Mouse (Mus musculus) layer of hippocampus, postnatal 14 days (tissue): ENCODE results near the gene Mpzl3. TPM values are rescaled to one million over a fixed set of nuclear protein-coding genes. Genes with fewer than 3 reads are reported as not detected.

Source experiments
- DNase-seq, 2 experiments: peaks; one replicate each; pipeline ENCODE4 v3.0.0; 2021 to 2022; ENCODE audit warnings: low spot score in 2 of 2, mixed read lengths in 1 of 2
- total RNA-seq, 2 experiments: library from RNA; stranded (reverse); gene quantifications; 2 replicates each; pipeline ENCODE4 v1.2.3; 2021

Gene Mpzl3
- total RNA-seq, 2 experiments from 2014 or later: 5.7 to 5.8 TPM

- no peak for DNase-seq
Measured at GRCm38 (mm10) chr9:45042056-45042720, 12.8 kb upstream of the Mpzl3 start.

GRCm38 (mm10) chr9:45042947-45043346 lies 12.0 kb upstream of the Mpzl3 start:
- no peak for DNase-seq

DNA sequence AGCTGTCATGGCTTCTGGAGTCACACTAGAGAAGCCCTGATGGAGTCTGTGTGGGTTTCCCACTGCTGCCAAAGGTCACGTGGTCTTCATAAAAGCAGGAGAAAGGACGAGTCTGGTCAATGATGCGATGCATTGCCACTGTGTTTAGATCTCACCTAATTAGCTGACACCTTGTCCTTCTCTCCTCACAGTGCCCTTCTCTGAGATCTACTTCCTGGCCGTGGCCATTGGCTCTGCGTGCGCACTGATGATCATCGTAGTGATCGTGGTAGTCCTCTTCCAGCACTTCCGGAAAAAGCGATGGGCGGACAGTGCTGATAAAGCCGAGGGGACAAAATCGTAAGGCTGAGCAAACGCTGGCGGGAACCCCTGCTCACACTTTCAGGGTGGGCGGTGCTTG lies 8.0 kb upstream of the Mpzl3 start:
- no peak for DNase-seq

DNA sequence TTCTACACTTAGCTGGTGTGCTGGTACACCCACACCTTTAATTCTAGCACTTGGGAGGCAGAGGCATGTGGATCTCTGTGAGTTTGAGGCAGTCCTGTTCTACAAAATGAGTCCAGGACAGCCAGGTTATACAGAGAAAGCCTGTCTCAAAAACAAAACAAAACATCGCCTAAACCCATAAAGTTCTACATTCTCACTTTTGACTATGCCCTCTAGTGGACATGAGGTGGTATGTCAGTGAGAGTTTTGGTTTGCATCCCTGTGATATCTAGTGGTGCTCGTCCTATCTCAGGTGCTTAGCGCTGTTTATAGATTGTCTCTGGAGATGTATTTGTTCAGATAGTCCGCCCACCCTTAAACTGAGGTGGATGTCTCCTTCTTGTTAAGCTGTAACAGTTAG lies 6.5 kb upstream of the Mpzl3 start:
- peak in 1 of 2 experiments; percentile 36 for DNase-seq

GRCm38 (mm10) chr9:45049731-45050130 lies 5.3 kb upstream of the Mpzl3 start:
- no peak for DNase-seq

GRCm38 (mm10) chr9:45050301-45050700 lies 4.7 kb upstream of the Mpzl3 start:
- no peak for DNase-seq

DNA sequence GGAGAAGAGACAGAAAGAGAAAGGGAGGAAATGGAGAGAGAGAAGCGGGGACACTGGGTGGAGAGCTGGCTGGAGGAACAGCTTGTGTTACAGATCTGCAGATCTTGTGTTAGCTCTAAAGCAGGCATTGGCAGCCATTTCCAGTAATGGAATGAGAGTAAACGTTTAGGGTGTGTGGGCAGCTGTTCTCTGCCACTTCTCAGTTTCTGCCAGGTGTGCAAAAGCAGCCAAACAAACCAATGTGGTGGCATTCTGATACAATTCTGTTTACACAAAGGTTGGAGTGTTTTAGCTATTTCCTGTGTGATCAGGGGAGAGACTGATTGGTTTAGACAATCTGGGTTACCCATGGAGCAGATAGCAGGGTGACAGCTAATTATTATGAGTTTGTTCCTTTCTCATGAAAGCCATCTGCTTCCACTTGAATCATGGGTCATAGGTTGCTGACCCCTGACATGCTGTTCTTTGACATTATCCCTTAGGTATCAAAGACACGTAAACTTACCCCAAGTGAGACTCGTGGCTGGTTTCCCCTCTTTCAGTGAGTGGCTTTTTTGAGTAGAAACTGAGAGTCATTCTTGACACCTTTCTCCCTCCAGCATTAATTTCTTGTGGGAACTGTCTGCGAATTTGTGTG lies 3.4 kb downstream of the Mpzl3 start:
- DNase-seq: peak in 1 of 2 experiments; percentile 12

- DNase-seq: no peak
Measured at GRCm38 (mm10) chr9:45060151-45060550, 5.2 kb downstream of the Mpzl3 start.

DNA sequence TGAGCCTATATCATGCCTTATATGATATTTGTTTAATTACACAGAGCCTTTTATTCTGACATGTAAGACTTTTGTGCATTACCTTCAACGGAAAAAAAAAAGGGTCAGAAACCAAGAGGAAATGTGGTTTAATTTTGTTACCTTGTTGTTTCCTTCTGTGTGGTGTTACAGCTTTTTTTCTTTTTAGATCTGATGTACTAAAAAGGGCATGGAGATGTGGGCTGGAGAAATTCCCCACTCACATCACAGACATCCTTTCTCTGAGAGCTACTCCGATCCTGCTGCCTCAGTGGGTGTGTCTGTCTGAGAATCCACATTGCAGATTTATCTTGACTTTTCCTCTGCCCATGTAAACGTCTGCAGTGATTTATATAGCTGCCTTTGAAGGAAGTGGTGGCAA lies 7.7 kb downstream of the Mpzl3 start:
- DNase-seq: no peak

DNA sequence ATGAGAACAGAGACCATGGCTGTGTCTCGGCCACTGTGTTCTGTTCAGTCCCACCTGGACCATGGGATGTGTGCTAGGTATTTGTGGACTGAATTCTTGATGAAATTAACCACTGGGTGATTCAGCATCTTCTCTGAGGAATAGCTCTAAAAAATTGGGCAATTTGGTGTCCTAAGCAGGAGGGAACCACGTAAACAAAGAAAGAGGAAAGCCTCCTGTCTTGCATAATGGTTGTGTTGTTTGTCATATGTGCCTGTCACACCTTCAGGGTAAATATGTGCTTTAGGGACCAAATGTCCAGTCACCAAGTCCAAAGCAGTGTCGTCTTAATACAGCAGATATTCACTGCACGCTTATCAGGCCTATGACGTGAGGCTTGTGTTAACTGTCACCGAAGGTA lies 9.4 kb downstream of the Mpzl3 start:
- DNase-seq: no peak

GRCm38 (mm10) chr9:45066735-45067134 lies 11.7 kb downstream of the Mpzl3 start:
- DNase-seq: no peak

- DNase-seq: no peak
Measured at GRCm38 (mm10) chr9:45071800-45072199, 16.8 kb downstream of the Mpzl3 start.

DNA sequence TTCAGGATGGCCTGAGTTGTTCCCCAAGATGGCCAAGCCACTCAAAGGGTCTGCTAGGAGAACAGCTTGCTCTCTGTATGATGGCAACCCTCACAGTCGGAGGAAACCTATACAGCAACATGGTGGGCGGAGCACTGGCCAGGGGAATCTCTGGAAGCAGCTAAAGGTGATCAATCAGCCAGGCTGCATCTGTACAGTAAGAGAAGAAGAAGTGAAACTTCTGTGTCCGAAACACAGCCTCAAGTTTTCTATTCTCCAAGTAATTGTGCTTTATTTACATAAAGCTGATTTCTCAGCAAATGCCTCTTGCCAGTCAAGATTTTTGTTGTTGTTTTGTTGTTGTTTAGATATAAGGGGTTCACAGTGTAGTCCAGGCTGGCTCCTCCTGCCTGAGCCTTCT lies 22.9 kb downstream of the Mpzl3 start:
- no peak for DNase-seq

DNA sequence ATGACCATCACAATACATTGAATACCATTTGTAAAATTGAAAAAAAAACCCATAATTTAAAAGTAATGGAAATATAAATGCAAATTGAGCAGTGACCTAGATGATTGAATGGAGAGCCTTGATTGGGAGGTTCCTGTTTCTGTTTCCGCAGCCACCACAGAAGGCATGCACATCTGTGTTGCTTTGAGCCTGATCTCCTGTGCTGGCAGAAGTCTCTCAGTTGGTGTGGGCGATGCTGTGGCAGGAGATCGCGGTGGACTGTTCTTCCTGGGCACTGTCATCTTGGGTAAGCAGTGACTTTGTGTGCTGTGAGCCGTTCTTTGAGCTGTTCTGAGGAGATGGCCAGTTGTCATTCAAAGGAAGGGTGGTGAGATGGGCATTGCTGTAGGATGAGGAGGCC lies 24.0 kb downstream of the Mpzl3 start, which contains the start of gene Jaml:
TSS of gene Jaml (plus strand) at position 173 of the 400 bp plus-strand sequence.
- no peak for DNase-seq

- no peak for DNase-seq
Measured at GRCm38 (mm10) chr9:45083132-45083531, 28.1 kb downstream of the Mpzl3 start.

GRCm38 (mm10) chr9:45084556-45084955 lies 29.6 kb downstream of the Mpzl3 start:
- no peak for DNase-seq

DNA sequence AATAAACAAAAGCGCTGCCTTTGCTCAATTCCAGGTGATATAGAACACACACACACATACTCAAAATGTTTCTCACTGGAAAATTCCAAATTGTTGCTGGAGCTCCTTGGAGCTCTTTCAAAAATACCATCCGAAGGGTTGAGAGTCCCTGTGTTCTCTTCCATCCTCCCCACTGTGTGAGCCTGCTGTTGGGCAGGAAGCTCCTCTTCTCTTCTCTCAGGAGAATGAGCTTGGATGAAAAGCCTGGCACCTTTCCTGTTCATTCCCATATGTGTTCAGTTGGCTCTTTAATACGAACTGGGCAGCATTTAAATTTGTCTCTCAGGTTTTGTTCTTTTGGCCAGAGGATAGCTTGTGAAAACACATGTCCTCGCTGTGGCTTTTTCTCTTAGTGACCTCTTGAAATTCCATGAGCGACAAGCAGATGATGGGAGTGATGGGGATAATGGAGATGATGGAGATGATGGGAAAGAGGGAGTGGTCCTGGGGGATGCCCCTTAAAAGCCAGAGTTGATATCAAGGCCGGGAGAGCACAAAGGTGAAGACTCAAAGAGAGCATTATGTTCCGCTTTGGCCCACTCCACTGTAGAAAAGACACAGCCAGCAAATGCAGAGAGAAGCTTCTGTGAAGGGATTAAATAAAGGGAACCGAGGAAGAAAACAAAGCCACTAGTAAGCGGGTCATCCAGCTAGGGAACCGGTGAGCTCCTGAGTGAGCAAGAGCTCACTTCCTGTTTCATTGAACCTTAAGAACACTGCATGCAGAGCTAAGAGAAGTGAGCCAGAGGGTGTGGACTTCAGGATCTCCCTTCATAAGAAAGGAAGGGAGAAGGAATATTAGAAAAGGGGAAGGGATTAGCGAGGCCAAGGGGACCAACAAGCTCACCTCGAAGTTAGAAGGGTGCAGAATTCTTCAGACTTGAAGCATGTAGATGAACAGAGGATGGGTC lies 31.0 kb downstream of the Mpzl3 start:
- no peak for DNase-seq

DNA sequence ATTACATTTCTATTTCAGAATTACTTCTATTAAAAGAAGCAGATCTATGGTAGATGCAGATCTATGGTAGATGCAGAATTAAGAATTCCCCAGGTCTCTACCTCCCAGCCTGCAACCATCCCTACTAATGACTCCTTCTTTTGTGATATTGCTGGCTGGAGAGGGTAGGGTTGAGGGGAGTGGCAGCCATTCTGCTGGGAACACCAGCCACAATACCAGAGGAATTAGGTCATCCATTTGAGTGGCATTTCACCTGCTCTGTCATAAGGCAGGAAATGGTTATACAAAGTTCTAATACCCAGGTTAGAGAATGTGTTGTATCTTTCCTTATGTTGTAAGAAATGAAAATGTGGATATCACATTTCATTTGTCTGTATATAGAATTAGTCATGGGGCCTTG lies 33.1 kb downstream of the Mpzl3 start:
- no peak for DNase-seq

- no peak for DNase-seq
Measured at GRCm38 (mm10) chr9:45090811-45091210, 35.8 kb downstream of the Mpzl3 start.

DNA sequence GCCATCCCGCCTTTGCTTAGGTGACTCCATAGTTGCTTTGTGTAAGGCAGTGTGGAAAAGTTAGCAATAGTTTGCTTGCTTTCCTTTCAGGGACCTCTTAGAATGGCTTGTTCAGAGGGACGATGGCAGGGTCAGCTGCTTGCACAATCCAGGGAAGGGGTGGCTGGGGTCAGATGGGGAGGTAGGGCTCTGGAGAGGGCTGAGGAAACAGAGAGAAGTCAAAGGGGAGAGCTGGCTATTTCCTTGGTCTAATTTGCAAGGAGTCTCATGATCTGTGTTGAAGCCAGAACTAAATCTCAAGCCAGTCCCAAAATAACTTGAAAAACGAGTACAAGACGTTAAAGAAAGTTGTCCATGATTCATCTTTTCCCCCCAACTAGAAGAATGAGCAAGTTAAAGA lies 37.7 kb downstream of the Mpzl3 start:
- no peak for DNase-seq

DNA sequence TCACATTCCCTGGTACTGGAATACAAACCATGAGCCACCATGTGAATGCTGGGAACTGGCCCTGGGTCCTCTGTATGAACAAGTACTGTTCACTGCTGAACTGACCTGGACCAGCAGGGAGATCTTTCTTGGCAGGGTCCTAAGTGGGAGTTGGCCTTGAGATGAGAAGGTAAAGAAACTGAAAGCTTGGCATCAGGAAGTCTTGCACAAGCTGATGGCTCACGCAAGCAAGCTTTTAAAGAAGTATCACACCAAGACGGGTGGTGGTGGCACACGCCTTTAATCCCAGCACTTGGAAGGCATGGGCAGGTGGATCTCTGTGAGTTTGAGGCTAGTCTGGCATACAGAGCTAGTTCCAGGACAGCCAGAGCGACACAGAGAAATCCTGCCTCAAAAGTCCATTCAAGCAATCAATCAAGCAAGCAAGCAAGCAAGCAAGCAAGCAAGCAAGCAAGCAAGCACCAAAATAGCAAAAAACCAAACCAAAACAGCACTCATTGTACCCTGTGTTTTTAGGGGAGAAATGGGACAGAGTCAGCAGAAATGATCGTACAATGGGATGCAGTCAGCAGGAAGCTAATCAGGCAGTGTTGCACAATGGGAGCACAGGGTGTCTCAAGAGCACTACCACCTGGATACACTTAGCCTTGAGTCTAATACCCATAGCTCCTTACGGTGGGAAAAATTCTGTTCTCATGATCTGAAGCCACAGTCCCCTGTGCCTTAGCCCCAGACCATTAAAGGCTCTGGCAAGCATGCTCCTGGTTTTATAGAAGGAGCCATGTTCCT lies 40.4 kb downstream of the Mpzl3 start:
- DNase-seq: no peak
